Mouse (Mus musculus) limb, embryonic 15.5 days (tissue): ENCODE data around the gene Tanc1. TPM values are rescaled to one million over a fixed set of nuclear protein-coding genes. Genes with fewer than 3 reads are reported as not detected.
A peak's percentile ranks its signal among the peaks of the same experiment; 100 is the strongest.

ENCODE experiments used
- ATAC-seq: fragments of 200-750 bp; cut with Nextera tagmentation; 2 replicates; pipeline ENCODE4 v1.8.0; 2017; ENCODE audit warnings: low read depth, moderate TSS enrichment; ENCODE audit not compliant: insufficient number of reproducible peaks, low FRiP score, low TSS enrichment
- H3K27ac ChIP-seq: fragments of 300-500 bp; sonication (generic); 2 replicates; pipeline ENCODE4 v1.5.1; 2015; ENCODE audit warnings: moderate library complexity, mild to moderate bottlenecking, inconsistent platforms
- H3K27me3 ChIP-seq: fragments of 300-500 bp; sonication (generic); 2 replicates; pipeline ENCODE4 v1.6.1; 2015; ENCODE audit warnings: inconsistent platforms
- H3K36me3 ChIP-seq: fragments of 300-500 bp; sonication (generic); 2 replicates; pipeline ENCODE4 v1.6.1; 2015; ENCODE audit warnings: inconsistent platforms
- H3K4me1 ChIP-seq: fragments of 300-500 bp; sonication (generic); 2 replicates; pipeline ENCODE4 v1.6.1; 2015; ENCODE audit warnings: inconsistent platforms
- H3K4me2 ChIP-seq: fragments of 300-500 bp; sonication (generic); 2 replicates; pipeline ENCODE4 v1.6.1; 2015; ENCODE audit warnings: mild to moderate bottlenecking, inconsistent platforms
- H3K4me3 ChIP-seq: fragments of 300-500 bp; sonication (generic); 2 replicates; pipeline ENCODE4 v1.5.1; 2015; ENCODE audit warnings: mild to moderate bottlenecking, inconsistent platforms
- H3K9ac ChIP-seq: fragments of 300-500 bp; sonication (generic); 2 replicates; pipeline ENCODE4 v1.6.1; 2015; ENCODE audit warnings: inconsistent platforms
- H3K9me3 ChIP-seq: fragments of 300-500 bp; sonication (generic); 2 replicates; pipeline ENCODE4 v1.6.1; 2016; ENCODE audit warnings: inconsistent platforms
- WGBS: fragments of 180-500 bp; shearing (Covaris S2); methylation state at CpG from one replicate; pipeline ENCODE4 v1.1.7; 2015; 5-methylcytosine and 5-hydroxymethylcytosine counted together
- polyA plus RNA-seq: library from polyadenylated mRNA; unstranded; fragments of >200 nt; fragmentation: Nextera tagmentation; extraction: Ambion mirVana; gene quantifications from 2 replicates; pipeline ENCODE4 v1.2.1, GENCODE M21; 2015

The Tanc1 gene
- polyA plus RNA-seq, 1 experiment from 2014 or later = 50.6 TPM

GRCm38 (mm10) chr2:59656680-59657079 lies 44.8 kb downstream of the Tanc1 start:
- ATAC-seq = no peak

GRCm38 (mm10) chr2:59659686-59660085 lies 47.8 kb downstream of the Tanc1 start:
- H3K9ac ChIP-seq = no peak overlapping the region
- no peak for ATAC-seq
- H3K36me3 ChIP-seq = no peaks in the 10 kb centered on the region
- H3K4me1 ChIP-seq = peaks cover 26% of the 10 kb centered on the region
- no peak overlapping the region for H3K4me3 ChIP-seq
- no peaks in the 10 kb centered on the region for H3K27me3 ChIP-seq
- WGBS = 52% methylated on average over 6 of the region's 6 CpGs
- H3K9me3 ChIP-seq = no peaks in the 10 kb centered on the region
- no peak overlapping the region for H3K4me2 ChIP-seq
- no peak overlapping the region for H3K27ac ChIP-seq

More at GRCm38 (mm10) chr2:59656680-59657079, 44.8 kb downstream of the Tanc1 start:
- H3K27ac ChIP-seq = no peak overlapping the region
- no peak overlapping the region for H3K4me3 ChIP-seq
- H3K9me3 ChIP-seq = no peaks in the 10 kb centered on the region
- 51% methylated on average over 5 of the region's 5 CpGs for WGBS
- no peak overlapping the region for H3K9ac ChIP-seq
- peaks cover 36% of the 10 kb centered on the region for H3K4me1 ChIP-seq
- no peaks in the 10 kb centered on the region for H3K27me3 ChIP-seq
- no peaks in the 10 kb centered on the region for H3K36me3 ChIP-seq
- H3K4me2 ChIP-seq = no peak overlapping the region

GRCm38 (mm10) chr2:59660891-59661805 lies 49.3 kb downstream of the Tanc1 start:
- H3K27ac ChIP-seq = peak overlapping the region; percentile 57; the same call in 1 of the 2 replicates

DNA sequence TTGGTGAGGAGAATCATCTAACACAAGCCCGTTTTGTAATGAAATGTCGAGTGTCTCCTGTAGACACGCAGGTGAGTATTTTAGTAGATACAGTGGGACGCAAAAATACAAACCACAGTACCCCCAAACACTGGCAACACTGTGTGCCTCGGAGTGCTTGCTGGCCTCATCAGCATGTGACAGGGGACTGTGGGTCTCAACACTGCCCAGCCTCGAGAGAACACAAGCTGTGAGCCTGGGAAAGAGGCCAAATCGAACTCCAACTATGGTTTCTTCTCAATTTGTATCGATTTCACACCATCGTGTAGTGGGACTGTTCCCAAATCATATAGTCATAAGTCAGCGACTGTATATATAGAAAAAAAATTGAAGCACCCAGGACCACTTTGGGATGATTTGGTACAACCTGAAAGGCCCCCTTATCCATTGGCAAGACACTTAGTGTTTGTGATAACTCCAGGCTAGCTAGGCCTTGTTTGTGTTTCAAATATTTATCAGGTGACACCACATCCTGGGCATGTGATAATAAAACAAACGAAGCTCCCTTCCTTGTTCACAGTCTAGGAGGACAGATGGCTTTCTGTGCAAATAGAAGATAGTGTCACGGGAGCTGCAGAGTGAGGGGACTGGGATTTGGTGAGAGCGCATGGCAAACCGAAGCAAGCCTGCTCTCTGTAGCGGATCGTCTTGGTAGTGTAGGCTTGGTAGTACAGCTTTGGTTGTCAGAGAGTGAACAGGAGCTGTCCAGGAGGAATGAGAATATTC lies 53.1 kb downstream of the Tanc1 start:
- no peak overlapping the region for H3K27ac ChIP-seq
- WGBS = 76% methylated on average over 16 of the region's 16 CpGs
- H3K36me3 ChIP-seq = no peaks in the 10 kb centered on the region
- no peak overlapping the region for H3K9ac ChIP-seq
- ATAC-seq = no peak
- H3K4me3 ChIP-seq = no peak overlapping the region
- H3K4me1 ChIP-seq = peaks cover 17% of the 10 kb centered on the region
- no peaks in the 10 kb centered on the region for H3K27me3 ChIP-seq
- H3K4me2 ChIP-seq = no peak overlapping the region
- H3K9me3 ChIP-seq = no peaks in the 10 kb centered on the region

More at GRCm38 (mm10) chr2:59660891-59661805, 49.3 kb downstream of the Tanc1 start:
- no peak for ATAC-seq
- Histone ChIP-seq H3K36me3 (no peaks in the 10 kb centered on the region), H3K27me3 (no peaks in the 10 kb centered on the region), H3K9ac (no peak overlapping the region), H3K4me1 (peaks cover 21% of the 10 kb centered on the region), H3K4me3 (no peak overlapping the region), H3K4me2 (no peak overlapping the region), H3K9me3 (no peaks in the 10 kb centered on the region)
- WGBS = 29% methylated on average over 16 of the region's 16 CpGs

GRCm38 (mm10) chr2:59666533-59666932 lies 54.7 kb downstream of the Tanc1 start:
- Histone ChIP-seq H3K9me3 (no peaks in the 10 kb centered on the region), H3K27ac (no peak overlapping the region), H3K36me3 (no peaks in the 10 kb centered on the region), H3K9ac (no peak overlapping the region), H3K27me3 (no peaks in the 10 kb centered on the region), H3K4me2 (no peak overlapping the region), H3K4me1 (peaks cover 13% of the 10 kb centered on the region), H3K4me3 (no peak overlapping the region)
- WGBS = 86% methylated on average over 5 of the region's 5 CpGs
- ATAC-seq = no peak

- peaks cover 26% of the 10 kb centered on the region for H3K4me1 ChIP-seq
- H3K36me3 ChIP-seq = no peaks in the 10 kb centered on the region
- no peak overlapping the region for H3K4me2 ChIP-seq
- no peaks in the 10 kb centered on the region for H3K9me3 ChIP-seq
- no peak overlapping the region for H3K4me3 ChIP-seq
- H3K9ac ChIP-seq = no peak overlapping the region
- no peaks in the 10 kb centered on the region for H3K27me3 ChIP-seq
- peak overlapping the region; percentile 60 for H3K27ac ChIP-seq
- ATAC-seq = peak; percentile 71
- WGBS = 50% methylated on average over 15 of the region's 15 CpGs
Observed at GRCm38 (mm10) chr2:59670087-59671060, 58.5 kb downstream of the Tanc1 start.

GRCm38 (mm10) chr2:59671671-59672070 lies 59.8 kb downstream of the Tanc1 start:
- no peak for ATAC-seq
- H3K4me2 ChIP-seq = no peak overlapping the region
- H3K4me3 ChIP-seq = no peak overlapping the region
- 48% methylated on average over 8 of the region's 8 CpGs for WGBS
- H3K27me3 ChIP-seq = no peaks in the 10 kb centered on the region
- H3K9ac ChIP-seq = no peak overlapping the region
- H3K27ac ChIP-seq = no peak overlapping the region
- peaks cover 39% of the 10 kb centered on the region for H3K4me1 ChIP-seq
- H3K36me3 ChIP-seq = no peaks in the 10 kb centered on the region
- no peaks in the 10 kb centered on the region for H3K9me3 ChIP-seq

GRCm38 (mm10) chr2:59672086-59672485 lies 60.2 kb downstream of the Tanc1 start:
- H3K27me3 ChIP-seq = no peaks in the 10 kb centered on the region
- peaks cover 41% of the 10 kb centered on the region for H3K4me1 ChIP-seq
- no peaks in the 10 kb centered on the region for H3K9me3 ChIP-seq
- H3K9ac ChIP-seq = no peak overlapping the region
- no peak for ATAC-seq
- H3K4me3 ChIP-seq = no peak overlapping the region
- no peaks in the 10 kb centered on the region for H3K36me3 ChIP-seq
- WGBS = 31% methylated on average over 4 of the region's 4 CpGs
- no peak overlapping the region for H3K27ac ChIP-seq
- H3K4me2 ChIP-seq = no peak overlapping the region

- WGBS = 83% methylated on average over 8 of the region's 8 CpGs
- ATAC-seq = no peak
- no peak overlapping the region for H3K4me3 ChIP-seq
Observed at GRCm38 (mm10) chr2:59672686-59673085, 60.8 kb downstream of the Tanc1 start.

DNA sequence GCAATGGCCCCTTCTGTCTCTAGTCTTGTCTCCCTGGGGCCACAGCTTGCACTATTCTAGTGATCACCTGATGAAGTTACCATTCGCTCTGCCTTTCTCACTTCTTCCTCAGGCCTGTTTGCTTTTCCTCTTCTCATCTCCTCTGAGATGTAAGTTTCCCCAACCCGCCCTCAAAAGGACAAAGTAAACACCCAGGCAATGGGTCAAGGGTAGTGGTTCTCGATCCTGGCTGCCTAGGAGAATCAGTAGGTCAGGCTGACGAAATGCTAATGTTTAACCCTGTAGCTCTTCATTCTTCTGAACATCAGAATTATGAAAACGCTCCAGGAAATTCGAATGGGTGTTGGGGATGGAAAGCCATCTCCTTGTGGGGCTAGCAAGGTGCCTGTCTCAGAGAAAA lies 61.5 kb downstream of the Tanc1 start:
- H3K4me3 ChIP-seq = no peak overlapping the region
- no peak overlapping the region for H3K27ac ChIP-seq
- H3K4me1 ChIP-seq = peaks cover 41% of the 10 kb centered on the region
- no peak overlapping the region for H3K4me2 ChIP-seq
- H3K9me3 ChIP-seq = no peaks in the 10 kb centered on the region
- WGBS = 87% methylated on average over 6 of the region's 6 CpGs
- no peak overlapping the region for H3K9ac ChIP-seq
- no peaks in the 10 kb centered on the region for H3K27me3 ChIP-seq
- H3K36me3 ChIP-seq = no peaks in the 10 kb centered on the region
- no peak for ATAC-seq

More at GRCm38 (mm10) chr2:59672686-59673085, 60.8 kb downstream of the Tanc1 start:
- Histone ChIP-seq H3K9ac (no peak overlapping the region), H3K36me3 (no peaks in the 10 kb centered on the region), H3K9me3 (no peaks in the 10 kb centered on the region), H3K4me2 (no peak overlapping the region), H3K27me3 (no peaks in the 10 kb centered on the region), H3K4me1 (peaks cover 41% of the 10 kb centered on the region), H3K27ac (no peak overlapping the region)

DNA sequence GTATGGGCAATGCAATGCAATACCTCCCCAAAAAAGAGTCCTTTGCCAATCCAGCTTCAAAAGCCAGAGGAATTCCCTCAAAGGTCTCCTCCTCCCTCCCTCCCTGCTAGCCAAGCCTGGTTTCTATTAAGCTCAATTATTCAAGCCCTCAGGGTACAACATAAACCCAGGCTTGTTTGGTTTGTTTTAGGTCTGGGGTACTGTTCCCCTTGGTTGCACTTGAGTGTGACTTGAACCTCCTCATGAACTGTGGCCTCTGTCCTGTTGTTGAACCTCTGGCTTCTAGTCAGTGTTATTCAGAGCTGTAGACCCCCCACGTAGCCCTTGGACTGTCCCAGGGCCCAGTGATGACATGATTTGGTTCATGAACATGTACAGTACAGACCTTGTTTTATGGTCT lies 62.0 kb downstream of the Tanc1 start:
- Histone ChIP-seq H3K4me1 (peaks cover 44% of the 10 kb centered on the region), H3K27ac (no peak overlapping the region), H3K36me3 (no peaks in the 10 kb centered on the region), H3K9me3 (no peaks in the 10 kb centered on the region), H3K9ac (no peak overlapping the region), H3K4me2 (no peak overlapping the region), H3K4me3 (no peak overlapping the region), H3K27me3 (no peaks in the 10 kb centered on the region)
- ATAC-seq = no peak
- 16% methylated on average over 1 of the region's 1 CpGs for WGBS
